Mouse (Mus musculus) midbrain, embryonic 13.5 days (tissue): ENCODE measurements around the gene Cenpf. TPM values are rescaled to one million over a fixed set of nuclear protein-coding genes. Genes with fewer than 3 reads are reported as not detected.
A peak's percentile ranks its signal among the peaks of the same experiment; 100 is the strongest.

Experiments used
- ATAC-seq: fragments of 200-750 bp; cut with Nextera tagmentation; 2 replicates; pipeline ENCODE4 v1.8.0; 2017; ENCODE audit warnings: mild to moderate bottlenecking, moderate TSS enrichment, moderate library complexity
- H3K27ac ChIP-seq: fragments of 300-500 bp; sonication (generic); 2 replicates; pipeline ENCODE4 v1.5.1; 2015; ENCODE audit warnings: inconsistent platforms, mild to moderate bottlenecking, moderate library complexity
- H3K27me3 ChIP-seq: fragments of 300-500 bp; sonication (generic); 2 replicates; pipeline ENCODE4 v1.6.1; 2015; ENCODE audit warnings: mild to moderate bottlenecking, inconsistent platforms
- H3K36me3 ChIP-seq: fragments of 300-500 bp; sonication (generic); 2 replicates; pipeline ENCODE4 v1.6.1; 2015; ENCODE audit warnings: mild to moderate bottlenecking, inconsistent platforms
- H3K4me1 ChIP-seq: fragments of 300-500 bp; sonication (generic); replicated peaks from 2 replicates; pipeline ENCODE4 v1.6.1; 2015; ENCODE audit warnings: inconsistent platforms
- H3K4me2 ChIP-seq: fragments of 300-500 bp; sonication (generic); replicated peaks from 2 replicates; pipeline ENCODE4 v1.6.1; 2015; ENCODE audit warnings: moderate library complexity, mild to moderate bottlenecking, inconsistent platforms
- H3K4me3 ChIP-seq: fragments of 300-500 bp; sonication (generic); replicated peaks from 2 replicates; pipeline ENCODE4 v1.5.1; 2015; ENCODE audit warnings: mild to moderate bottlenecking, inconsistent platforms
- H3K9ac ChIP-seq: fragments of 300-500 bp; sonication (generic); replicated peaks from 2 replicates; pipeline ENCODE4 v1.6.1; 2015; ENCODE audit warnings: mild to moderate bottlenecking, inconsistent platforms
- H3K9me3 ChIP-seq: fragments of 300-500 bp; sonication (generic); 2 replicates; pipeline ENCODE4 v1.6.1; 2016; ENCODE audit warnings: mild to moderate bottlenecking, inconsistent platforms
- WGBS: fragments of 180-500 bp; shearing (Covaris S2); methylation state at CpG from one replicate; pipeline ENCODE4 v1.1.7; 2015; 5-methylcytosine and 5-hydroxymethylcytosine counted together
- polyA plus RNA-seq: library from polyadenylated mRNA; unstranded; fragments of >200 nt; fragmentation: Nextera tagmentation; extraction: Ambion mirVana; gene quantifications from 2 replicates; pipeline ENCODE4 v1.2.1, GENCODE M21; 2015

Cenpf gene
- polyA plus RNA-seq, 1 experiment from 2014 or later, result 51.8 TPM

DNA sequence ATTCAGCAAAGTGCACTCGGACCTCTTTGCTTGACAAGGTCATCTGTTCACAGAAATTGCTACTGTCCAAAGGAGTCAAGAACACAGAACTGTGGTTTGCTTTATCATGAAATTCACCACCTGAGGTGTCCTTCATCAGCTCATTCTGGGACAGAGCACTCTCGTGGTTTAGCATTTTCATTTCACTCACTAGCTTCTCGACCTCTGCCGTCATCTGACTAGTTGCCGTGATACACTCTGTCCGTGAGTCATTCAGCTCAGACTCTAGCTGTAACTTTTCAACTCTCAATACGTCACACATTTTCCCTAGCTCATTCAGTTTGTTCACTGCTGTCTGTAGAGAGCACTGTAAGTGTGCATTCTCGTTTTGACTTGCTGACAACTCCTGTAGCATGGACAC lies 30.5 kb downstream of the Cenpf start:
- ATAC-seq, result no peak
- H3K4me1 ChIP-seq, result no peaks in the 10 kb centered on the region
- no peak overlapping the region for H3K9ac ChIP-seq
- no peak overlapping the region for H3K4me2 ChIP-seq
- WGBS, result 93% methylated on average over 8 of the region's 8 CpGs
- H3K27me3 ChIP-seq, result no peaks in the 10 kb centered on the region
- H3K27ac ChIP-seq, result no peak overlapping the region
- H3K4me3 ChIP-seq, result no peak overlapping the region
- H3K9me3 ChIP-seq, result no peaks in the 10 kb centered on the region
- peaks cover 46% of the 10 kb centered on the region for H3K36me3 ChIP-seq

- ATAC-seq, result no peak
- Histone ChIP-seq H3K4me2 (no peak overlapping the region), H3K36me3 (peaks cover 48% of the 10 kb centered on the region), H3K4me1 (no peaks in the 10 kb centered on the region), H3K9ac (no peak overlapping the region), H3K27ac (no peak overlapping the region), H3K27me3 (no peaks in the 10 kb centered on the region), H3K4me3 (no peak overlapping the region), H3K9me3 (no peaks in the 10 kb centered on the region)
- 87% methylated on average over 3 of the region's 3 CpGs for WGBS
Observed at GRCm38 (mm10) chr1:189653746-189654145, 34.1 kb downstream of the Cenpf start.

- no peaks in the 10 kb centered on the region for H3K27me3 ChIP-seq
- H3K4me3 ChIP-seq, result no peak overlapping the region
- WGBS, result 90% methylated on average over 6 of the region's 6 CpGs
- H3K9ac ChIP-seq, result no peak overlapping the region
- peaks cover 22% of the 10 kb centered on the region for H3K36me3 ChIP-seq
- H3K9me3 ChIP-seq, result no peaks in the 10 kb centered on the region
- ATAC-seq, result no peak
- H3K27ac ChIP-seq, result no peak overlapping the region
- 0 out of 2 replicates have a peak, but pooled peaks cover 4% of the 10 kb centered on the region for H3K4me1 ChIP-seq
- no peak overlapping the region for H3K4me2 ChIP-seq
Observed at GRCm38 (mm10) chr1:189646597-189646996, 41.3 kb downstream of the Cenpf start.

DNA sequence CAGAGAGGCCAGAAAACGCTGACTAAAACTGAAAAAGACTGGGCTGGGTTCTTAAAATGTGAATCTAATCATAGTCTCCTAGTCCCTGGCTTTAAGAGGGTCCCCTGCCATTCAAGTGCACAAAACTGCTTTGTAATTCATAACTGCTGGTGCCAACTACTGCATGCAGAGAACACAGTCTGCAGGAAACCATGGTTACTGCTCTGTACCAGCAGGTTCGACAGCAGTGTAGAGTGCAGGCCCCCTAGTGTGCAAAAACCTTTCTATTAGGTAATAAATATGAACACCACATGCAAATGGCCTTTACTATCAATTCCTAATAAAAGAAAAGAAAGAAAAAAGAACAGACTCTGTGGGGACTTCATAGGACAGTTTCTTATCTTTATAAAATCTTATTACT lies 42.5 kb downstream of the Cenpf start:
- no peak overlapping the region for H3K4me2 ChIP-seq
- no peak overlapping the region for H3K4me3 ChIP-seq
- ATAC-seq, result peak; percentile 84
- peaks cover 29% of the 10 kb centered on the region for H3K36me3 ChIP-seq
- H3K4me1 ChIP-seq, result 0 out of 2 replicates have a peak, but pooled peaks cover 4% of the 10 kb centered on the region
- H3K9me3 ChIP-seq, result no peaks in the 10 kb centered on the region
- WGBS, result 55% methylated on average over 2 of the region's 2 CpGs
- H3K9ac ChIP-seq, result no peak overlapping the region
- H3K27me3 ChIP-seq, result no peaks in the 10 kb centered on the region
- H3K27ac ChIP-seq, result no peak overlapping the region

- no peaks in the 10 kb centered on the region for H3K27me3 ChIP-seq
- H3K4me3 ChIP-seq, result no peak overlapping the region
- ATAC-seq, result peak; percentile 63; the same call in 1 of the 2 replicates
- H3K4me1 ChIP-seq, result 0 out of 2 replicates have a peak, but pooled peaks cover 4% of the 10 kb centered on the region
- H3K4me2 ChIP-seq, result no peak overlapping the region
- H3K9ac ChIP-seq, result no peak overlapping the region
- WGBS, result 79% methylated on average over 3 of the region's 3 CpGs
- peak overlapping the region; percentile 48 for H3K27ac ChIP-seq
- H3K9me3 ChIP-seq, result no peaks in the 10 kb centered on the region
- peaks cover 29% of the 10 kb centered on the region for H3K36me3 ChIP-seq
Observed at GRCm38 (mm10) chr1:189644700-189645345, 43.1 kb downstream of the Cenpf start.

- ATAC-seq, result no peak
- Histone ChIP-seq H3K4me2 (no peak overlapping the region), H3K27me3 (no peaks in the 10 kb centered on the region), H3K9ac (no peak overlapping the region), H3K4me1 (no peaks in the 10 kb centered on the region), H3K4me3 (no peak overlapping the region), H3K9me3 (no peaks in the 10 kb centered on the region), H3K36me3 (peaks cover 15% of the 10 kb centered on the region; the same call in 1 of the 2 replicates), H3K27ac (no peak overlapping the region)
- 75% methylated on average over 6 of the region's 6 CpGs for WGBS
Observed at GRCm38 (mm10) chr1:189639581-189639980, 48.3 kb downstream of the Cenpf start.

DNA sequence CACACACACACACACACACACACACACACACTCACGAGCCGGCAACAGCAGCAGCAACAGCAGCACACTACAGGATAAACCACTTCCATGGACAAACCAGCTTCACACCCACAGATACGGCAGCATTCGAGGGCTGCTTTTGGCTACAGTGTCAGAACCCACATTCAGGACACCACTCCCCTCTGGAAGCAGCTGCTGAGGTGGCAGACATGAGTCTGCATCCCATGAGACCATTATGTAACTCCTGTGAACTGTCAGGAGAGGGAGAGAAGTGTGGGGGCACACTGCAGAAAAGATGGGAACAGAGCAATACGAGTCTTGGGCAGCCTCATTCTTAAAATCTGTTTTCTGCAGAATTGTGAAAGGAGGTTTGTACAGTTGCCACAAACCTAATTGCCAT lies 54.1 kb downstream of the Cenpf start:
- Histone ChIP-seq H3K4me3 (no peak overlapping the region), H3K9me3 (no peaks in the 10 kb centered on the region), H3K36me3 (no peaks in the 10 kb centered on the region), H3K9ac (no peak overlapping the region), H3K4me2 (no peak overlapping the region), H3K27ac (no peak overlapping the region), H3K4me1 (no peaks in the 10 kb centered on the region), H3K27me3 (no peaks in the 10 kb centered on the region)
- 92% methylated on average over 5 of the region's 5 CpGs for WGBS
- no peak for ATAC-seq

GRCm38 (mm10) chr1:189631906-189632675 lies 55.8 kb downstream of the Cenpf start:
- H3K9me3 ChIP-seq, result no peaks in the 10 kb centered on the region
- H3K36me3 ChIP-seq, result no peaks in the 10 kb centered on the region
- no peak overlapping the region for H3K4me3 ChIP-seq
- no peak for ATAC-seq
- no peaks in the 10 kb centered on the region for H3K4me1 ChIP-seq
- H3K27me3 ChIP-seq, result no peaks in the 10 kb centered on the region
- H3K4me2 ChIP-seq, result no peak overlapping the region
- H3K9ac ChIP-seq, result no peak overlapping the region
- H3K27ac ChIP-seq, result no peak overlapping the region
- WGBS, result 75% methylated on average over 13 of the region's 13 CpGs

DNA sequence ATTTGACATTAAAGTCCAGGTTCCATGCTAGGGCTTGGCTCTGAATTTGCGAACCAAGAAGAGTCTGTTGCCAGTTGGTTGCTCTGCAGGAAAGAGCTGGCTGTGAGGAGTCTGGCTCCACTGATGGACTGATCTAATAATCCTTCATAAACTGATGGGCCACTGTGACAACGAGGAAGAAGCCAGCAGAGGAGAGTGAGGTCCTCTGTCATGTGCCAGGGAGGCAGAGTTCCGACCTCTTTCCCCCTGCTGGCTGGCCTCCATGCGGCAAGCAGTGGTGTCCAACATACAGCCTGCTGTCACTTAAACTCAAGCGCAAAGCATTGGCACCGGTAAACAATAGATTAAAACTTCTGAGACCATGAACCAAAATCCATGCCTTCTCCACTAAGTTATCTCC lies 57.9 kb downstream of the Cenpf start:
- H3K9ac ChIP-seq, result no peak overlapping the region
- H3K4me3 ChIP-seq, result no peak overlapping the region
- H3K27me3 ChIP-seq, result no peaks in the 10 kb centered on the region
- no peaks in the 10 kb centered on the region for H3K4me1 ChIP-seq
- no peak overlapping the region for H3K27ac ChIP-seq
- WGBS, result 80% methylated on average over 6 of the region's 6 CpGs
- H3K9me3 ChIP-seq, result no peaks in the 10 kb centered on the region
- no peak for ATAC-seq
- no peak overlapping the region for H3K4me2 ChIP-seq
- H3K36me3 ChIP-seq, result no peaks in the 10 kb centered on the region

GRCm38 (mm10) chr1:189627976-189628768 lies 59.7 kb downstream of the Cenpf start:
- Histone ChIP-seq H3K36me3 (no peaks in the 10 kb centered on the region), H3K9me3 (no peaks in the 10 kb centered on the region), H3K4me3 (no peak overlapping the region), H3K27ac (no peak overlapping the region), H3K4me1 (no peaks in the 10 kb centered on the region), H3K9ac (no peak overlapping the region), H3K27me3 (no peaks in the 10 kb centered on the region), H3K4me2 (no peak overlapping the region)
- no peak for ATAC-seq
- 79% methylated on average over 9 of the region's 9 CpGs for WGBS

- no peaks in the 10 kb centered on the region for H3K9me3 ChIP-seq
- 78% methylated on average over 7 of the region's 7 CpGs for WGBS
- H3K4me1 ChIP-seq, result no peaks in the 10 kb centered on the region
- no peak for ATAC-seq
- no peak overlapping the region for H3K4me3 ChIP-seq
- H3K27me3 ChIP-seq, result no peaks in the 10 kb centered on the region
- H3K36me3 ChIP-seq, result no peaks in the 10 kb centered on the region
- no peak overlapping the region for H3K4me2 ChIP-seq
- no peak overlapping the region for H3K27ac ChIP-seq
- no peak overlapping the region for H3K9ac ChIP-seq
Observed at GRCm38 (mm10) chr1:189624756-189625155, 63.1 kb downstream of the Cenpf start.
